Mouse (Mus musculus) sigmoid colon, adult 10 weeks (tissue): Measurements from ENCODE around the gene Akap5. TPM values are rescaled to one million over a fixed set of nuclear protein-coding genes. Genes with fewer than 3 reads are reported as not detected.

Source experiments
- polyA plus RNA-seq: library from polyadenylated mRNA; stranded (reverse); fragments of 350-450 nt; fragmentation: Illumina TruSeq; extraction: RNeasy Lipid Tissue Mini Kit (QIAGEN cat#74804); gene quantifications from one replicate; pipeline ENCODE4 v1.2.3, GENCODE M21; 2014; ENCODE audit warnings: low read depth, low replicate concordance

Gene Akap5
- polyA plus RNA-seq = 0.47 TPM

GRCm38 (mm10) chr12:76324679-76325431 lies at the start of gene Akap5:
Akap5 (plus strand) TSS chr12:76324891.

GRCm38 (mm10) chr12:76369206-76369977 lies 44.7 kb downstream of the Akap5 start, which contains the start of gene Zbtb25:
Zbtb25 (minus strand) TSS chr12:76369602.

GRCm38 (mm10) chr12:76369978-76370830 lies 45.5 kb downstream of the Akap5 start, which contains the start of gene Zbtb1:
Zbtb1 (plus strand) TSS chr12:76370266.

Other genes starting within 250 kb of the Akap5 start
- 1.2 TPM for gene Esr2, start 147.6 kb upstream of the Akap5 start, polyA plus RNA-seq
- not detected for gene Tex21, start 78.1 kb upstream of the Akap5 start, polyA plus RNA-seq
- 17.2 TPM for gene Mthfd1, start 69.6 kb upstream of the Akap5 start, polyA plus RNA-seq
- gene Zbtb25, start 44.7 kb downstream of the Akap5 start, polyA plus RNA-seq = 15.8 TPM
- 17.7 TPM for gene Zbtb1, start 45.4 kb downstream of the Akap5 start, polyA plus RNA-seq
- 4.1 TPM for gene Hspa2, start 79.3 kb downstream of the Akap5 start, polyA plus RNA-seq
- gene Ppp1r36, start 92.6 kb downstream of the Akap5 start, polyA plus RNA-seq = not detected
- 13.9 TPM for gene Plekhg3, start 206.0 kb downstream of the Akap5 start, polyA plus RNA-seq